Mouse (Mus musculus): Measurements from ENCODE around the gene Cdsn. TPM values are rescaled to one million over a fixed set of nuclear protein-coding genes. Genes with fewer than 3 reads are reported as not detected.

Cdsn gene
- total RNA-seq, 2 experiments from 2014 or later = 0.29 to 0.39 TPM

DNA sequence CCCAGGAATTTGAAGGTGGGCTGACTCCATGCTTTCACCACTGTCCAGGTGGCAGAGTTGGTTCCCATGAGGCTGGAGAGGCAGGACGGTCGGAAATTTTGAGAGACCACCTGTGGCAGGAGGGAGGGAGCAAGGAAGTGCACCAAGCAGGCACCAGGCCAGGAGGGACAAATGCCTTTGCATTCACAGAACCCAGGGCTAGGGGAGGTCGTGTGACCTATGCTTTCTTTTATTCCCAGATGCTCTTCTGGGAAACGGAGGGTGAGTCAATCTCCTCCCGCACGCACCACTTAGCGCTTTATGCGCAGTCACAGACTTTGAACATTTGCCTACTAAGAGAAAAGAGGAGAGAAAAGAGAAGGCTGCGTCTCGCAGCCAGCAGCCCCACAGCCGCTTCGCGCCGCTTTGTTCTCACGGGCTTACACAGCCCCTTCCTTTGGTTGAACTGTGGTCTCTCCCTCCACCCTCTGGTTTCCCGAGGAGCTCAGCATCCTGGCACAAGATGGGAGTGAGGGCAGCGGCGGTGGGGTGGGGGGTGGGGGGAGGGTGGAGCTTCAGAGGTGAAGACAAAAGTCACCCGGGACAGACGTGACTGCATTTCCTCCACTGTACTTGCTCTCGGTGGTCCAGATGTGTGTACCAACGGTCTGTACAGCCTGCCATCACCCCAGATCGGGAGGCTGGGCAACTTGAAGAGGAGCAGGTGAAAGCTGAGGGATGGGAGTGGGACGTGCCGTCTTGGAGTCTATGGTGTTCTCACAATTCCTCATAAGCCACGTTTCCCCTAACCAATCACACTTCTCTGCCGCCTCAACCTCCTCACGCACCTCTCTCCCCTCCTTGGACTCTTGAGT, 17.4 kb downstream of the Cdsn start:
- DNase-seq (ENCODE audit: low spot score in 2 of 2) = no peak

DNA sequence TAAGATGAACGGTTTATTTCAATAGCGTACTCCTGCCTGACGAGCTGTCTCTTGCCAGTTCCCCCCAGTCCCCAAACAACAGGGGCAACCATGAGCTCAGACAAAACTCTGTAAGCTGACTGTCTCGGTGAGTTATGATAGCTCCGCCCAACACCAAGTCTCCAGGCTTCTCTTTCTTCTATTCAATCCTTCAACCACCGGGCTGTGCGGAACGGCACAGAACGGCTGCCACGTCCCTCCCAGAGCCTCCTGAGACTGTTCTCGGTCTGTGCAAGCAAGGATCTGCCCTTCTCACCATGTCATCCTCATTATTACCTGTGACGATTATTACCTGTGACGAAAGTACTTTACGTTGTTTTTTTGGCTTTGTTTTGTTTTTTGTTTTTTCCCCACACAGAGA, 18.9 kb downstream of the Cdsn start:
- no peak for DNase-seq (ENCODE audit: low spot score in 2 of 2)

DNA sequence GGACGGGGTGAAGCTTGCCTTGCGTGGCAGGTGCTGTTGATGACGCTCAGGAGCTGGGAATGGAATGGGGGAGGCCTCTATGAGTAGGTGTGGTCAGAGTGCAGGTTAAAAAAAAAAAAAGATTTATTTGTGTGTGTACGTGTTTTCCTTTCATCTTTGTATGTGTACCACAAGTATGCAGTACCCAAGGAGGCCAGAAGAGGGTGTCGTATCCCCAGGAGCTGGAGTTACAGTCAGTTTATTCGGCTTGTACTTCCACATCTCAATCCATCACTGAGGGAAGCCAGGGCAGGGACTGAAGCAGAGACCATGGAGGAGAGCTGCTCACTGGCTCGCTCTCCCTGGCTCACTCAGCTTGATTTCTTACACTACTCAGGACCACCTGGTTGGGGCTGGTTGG, 19.5 kb downstream of the Cdsn start:
- DNase-seq (ENCODE audit: low spot score in 2 of 2) = no peak

DNA sequence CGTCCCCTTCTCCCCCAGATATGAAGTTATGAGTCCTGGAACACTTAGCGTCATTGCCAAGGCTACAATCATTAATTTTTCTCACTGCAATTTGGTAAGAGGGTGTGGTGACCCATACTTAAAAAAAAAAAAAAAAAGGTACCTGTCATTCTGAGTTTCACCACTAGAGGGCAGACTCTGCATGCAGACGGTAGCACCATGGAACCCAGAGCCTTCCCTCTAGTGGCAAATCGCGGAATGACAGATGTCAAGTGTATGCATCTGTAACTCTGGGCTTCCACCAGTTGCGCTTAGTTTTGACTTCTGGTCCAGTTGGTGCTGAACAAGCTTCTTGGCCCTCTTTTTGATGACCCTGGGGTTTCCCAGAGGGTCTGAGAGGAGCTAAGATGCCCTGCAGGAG, 26.3 kb downstream of the Cdsn start:
- DNase-seq (ENCODE audit: low spot score in 2 of 2) = peak; percentile 51 to 77

DNA sequence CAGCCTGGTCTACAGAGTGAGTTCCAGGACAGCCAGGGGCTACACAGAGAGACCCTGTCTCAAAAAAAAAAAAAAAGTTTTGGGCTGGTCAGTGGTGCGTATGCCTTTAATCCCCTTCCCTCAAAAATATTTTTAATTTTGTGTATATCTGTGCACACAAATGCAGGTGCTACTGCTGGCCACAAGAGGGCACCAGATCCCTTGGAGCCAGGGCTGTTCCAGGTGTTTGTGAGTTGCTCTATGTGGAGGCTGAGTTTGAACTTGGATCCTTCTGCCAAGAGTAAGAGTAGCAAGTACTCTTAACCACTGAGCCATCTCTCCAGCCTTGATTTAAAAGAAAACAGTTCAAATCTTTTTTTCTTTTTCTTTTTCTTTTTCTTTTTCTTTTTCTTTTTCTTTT, 31.0 kb downstream of the Cdsn start:
- DNase-seq (ENCODE audit: low spot score in 2 of 2) = no peak

DNA sequence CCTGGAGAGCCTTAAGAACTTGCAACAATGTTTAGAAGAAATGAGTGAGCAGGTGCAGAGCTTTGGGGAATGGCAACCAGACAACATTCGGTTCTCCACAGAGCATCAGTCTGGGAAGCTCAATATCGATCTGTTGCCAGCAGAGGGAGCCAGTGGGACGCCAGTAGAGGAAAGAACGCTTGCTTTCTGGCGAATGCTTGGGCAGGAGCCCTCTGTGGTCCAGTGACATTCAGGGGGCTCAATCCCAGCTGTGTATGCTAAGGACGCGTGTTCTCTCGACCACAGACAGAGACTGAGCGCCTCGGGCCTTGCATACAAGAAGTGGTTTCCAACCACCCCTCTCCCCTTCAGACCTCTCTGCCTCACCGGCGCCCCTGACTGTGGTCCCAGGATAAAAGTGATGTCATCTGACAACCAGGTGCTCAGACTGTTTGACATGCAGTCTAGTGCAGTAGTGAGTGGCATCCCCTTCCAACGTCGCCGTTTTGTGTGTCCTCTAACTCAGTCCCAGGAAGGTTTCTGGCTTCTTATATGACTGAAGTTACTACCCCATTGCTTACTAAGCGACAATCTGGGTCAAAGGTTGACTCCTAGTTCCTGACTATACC, 32.5 kb downstream of the Cdsn start:
- peak; percentile 66 to 78 for DNase-seq (ENCODE audit: low spot score in 2 of 2)

DNA sequence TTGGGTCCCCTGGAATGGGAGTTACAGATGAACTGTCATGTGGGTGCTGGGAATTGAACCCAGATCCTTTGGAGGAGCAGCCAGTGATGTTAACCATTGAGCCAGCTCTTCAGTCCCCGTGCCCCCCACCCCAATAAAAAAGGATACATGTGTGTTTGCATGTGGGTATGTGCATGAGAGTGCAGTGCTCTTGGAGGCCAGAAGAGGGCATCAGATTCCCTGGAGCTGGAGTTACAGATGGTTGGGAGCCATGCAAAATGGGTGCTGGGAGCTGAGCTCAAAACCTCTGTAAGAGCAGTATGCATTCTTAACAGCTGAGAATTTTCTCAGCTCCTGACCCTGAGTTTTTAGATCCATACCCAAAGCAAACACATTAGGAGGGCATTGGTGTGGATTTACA, 35.4 kb downstream of the Cdsn start:
- no peak for DNase-seq (ENCODE audit: low spot score in 2 of 2)

DNA sequence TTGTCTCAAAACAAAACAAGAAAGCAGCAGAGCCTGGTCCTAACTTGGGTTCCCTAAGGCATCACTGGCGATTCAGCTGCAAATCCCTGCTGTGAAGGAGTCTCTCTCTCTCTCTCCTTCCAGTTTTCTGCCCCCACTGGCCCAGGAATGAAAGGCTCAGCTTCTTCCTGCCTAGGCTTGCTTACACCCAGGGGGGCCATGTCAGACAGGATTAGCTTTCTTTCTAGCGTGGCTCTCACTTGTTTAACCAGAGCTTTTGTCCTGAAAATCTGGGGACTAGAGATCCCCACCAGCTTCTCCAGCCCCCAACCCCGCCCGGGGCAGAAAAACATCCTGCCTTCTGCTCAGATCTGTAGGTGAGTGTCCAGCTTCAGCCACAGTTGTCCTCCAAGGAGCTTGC, 36.5 kb downstream of the Cdsn start:
- DNase-seq (ENCODE audit: low spot score in 2 of 2) = no peak

DNA sequence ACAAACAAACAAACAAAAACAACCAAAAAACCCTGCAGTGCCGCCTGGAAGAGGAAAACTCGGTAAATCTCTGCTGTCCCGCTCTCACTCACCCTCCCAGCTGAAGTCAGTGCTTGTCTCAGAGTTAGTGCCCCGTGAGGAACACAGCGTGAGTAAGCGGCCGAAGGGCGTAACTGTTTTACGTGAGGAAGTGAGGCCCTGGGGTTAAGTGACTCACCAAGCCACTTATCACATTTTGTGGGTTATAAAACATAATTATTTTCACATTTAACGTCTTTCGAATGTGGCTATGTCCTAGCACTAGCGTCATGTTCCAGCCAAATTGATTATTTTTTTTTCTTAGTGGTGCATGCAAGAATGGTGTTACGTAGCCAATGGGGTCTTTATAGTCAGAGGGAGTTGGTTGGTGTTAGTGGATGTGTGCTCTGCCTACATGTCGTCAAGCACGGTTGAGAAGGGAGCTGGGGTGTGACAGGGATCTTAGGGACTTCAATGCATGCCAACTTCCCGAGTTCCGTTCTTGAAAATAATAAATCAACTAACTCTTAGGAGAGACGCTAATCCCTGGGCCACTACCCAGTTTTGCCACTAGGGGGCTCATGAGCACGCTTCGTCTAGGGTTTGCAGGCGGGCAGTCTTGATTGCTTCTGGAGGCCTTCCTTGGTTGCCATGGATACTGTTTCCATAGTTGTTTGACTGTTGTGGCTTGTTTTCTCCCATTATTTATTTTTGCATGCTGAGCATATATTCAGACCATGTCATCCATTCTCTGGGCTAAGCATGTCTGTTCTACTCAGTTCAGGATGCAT, 38.7 kb downstream of the Cdsn start:
- peak; percentile 68 to 78 for DNase-seq (ENCODE audit: low spot score in 2 of 2)

DNA sequence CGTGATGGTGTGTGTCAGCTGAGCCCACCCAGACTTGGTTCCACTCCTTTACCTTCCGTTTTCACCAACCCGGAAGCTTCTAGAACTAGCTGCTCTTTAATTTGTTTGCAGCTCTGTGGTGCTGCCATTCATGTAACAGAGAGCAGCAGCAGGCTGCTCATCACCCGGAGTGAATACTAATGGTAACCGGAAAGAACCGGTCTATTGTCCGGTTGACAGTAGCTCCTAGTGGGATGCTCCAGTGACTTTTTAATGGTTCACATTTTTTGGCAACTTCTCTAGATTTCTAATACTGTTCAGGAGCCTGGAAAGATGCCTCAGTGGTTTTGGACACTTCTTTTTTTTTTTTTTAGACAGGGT, 39.3 kb downstream of the Cdsn start:
- no peak for DNase-seq (ENCODE audit: low spot score in 2 of 2)

DNA sequence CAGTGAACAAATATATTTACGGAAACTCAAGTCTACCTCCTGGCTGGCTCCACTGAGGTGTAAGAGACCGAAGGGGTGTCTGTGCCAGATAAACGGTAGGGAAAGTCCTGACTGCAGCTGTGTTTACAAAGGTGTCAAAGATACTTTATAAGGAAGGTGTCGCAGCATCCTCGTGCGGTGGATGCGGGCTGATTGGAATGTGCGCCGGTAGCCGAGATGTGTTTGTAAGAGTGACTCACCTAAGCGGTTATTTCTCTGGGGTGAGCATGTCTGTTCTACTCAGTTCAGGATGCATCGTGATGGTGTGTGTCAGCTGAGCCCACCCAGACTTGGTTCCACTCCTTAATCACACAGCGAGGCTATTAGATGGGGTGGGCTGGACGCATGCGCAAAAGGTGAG, 39.8 kb downstream of the Cdsn start:
- DNase-seq (ENCODE audit: low spot score in 2 of 2) = no peak

DNA sequence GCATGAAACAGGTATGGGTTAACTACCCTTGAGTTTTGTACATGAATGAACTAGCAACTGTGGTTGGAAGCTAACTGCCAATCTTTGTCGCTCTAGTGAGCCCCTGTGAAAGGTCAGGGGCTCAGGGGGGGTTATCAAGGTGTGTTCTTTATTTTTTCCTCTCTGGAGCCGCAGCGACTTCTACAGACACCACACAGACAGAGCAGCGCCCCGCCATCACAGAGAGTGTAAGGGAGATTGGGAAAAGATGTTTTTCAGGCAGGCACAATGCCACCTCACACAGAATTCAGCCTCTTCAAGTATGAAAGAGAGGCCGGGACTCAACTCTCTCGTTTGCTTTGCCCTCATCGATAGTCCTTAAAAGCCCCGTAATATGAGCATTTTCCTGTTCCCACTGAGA, 40.2 kb downstream of the Cdsn start:
- no peak for DNase-seq (ENCODE audit: low spot score in 2 of 2)

DNA sequence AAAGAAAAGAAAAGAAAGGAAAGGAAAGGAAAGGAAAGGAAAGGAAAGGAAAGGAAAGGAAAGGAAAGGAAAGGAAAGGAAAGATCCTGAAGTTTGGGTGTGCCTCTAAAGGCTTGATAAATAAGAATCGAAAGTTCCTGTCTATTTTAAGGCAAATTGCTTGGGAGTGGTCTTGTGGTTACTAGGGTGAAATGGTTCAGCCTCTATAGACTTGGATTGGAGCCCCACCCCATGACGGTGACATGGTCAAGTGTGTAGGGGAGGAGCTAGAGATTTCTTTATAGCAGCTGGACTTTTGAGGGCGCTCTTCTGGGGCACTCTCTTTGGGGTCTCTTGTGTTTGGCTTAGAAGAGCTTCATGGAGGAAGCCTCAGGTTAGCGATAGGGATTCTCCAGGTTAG, 41.9 kb downstream of the Cdsn start:
- DNase-seq (ENCODE audit: low spot score in 2 of 2) = no peak

DNA sequence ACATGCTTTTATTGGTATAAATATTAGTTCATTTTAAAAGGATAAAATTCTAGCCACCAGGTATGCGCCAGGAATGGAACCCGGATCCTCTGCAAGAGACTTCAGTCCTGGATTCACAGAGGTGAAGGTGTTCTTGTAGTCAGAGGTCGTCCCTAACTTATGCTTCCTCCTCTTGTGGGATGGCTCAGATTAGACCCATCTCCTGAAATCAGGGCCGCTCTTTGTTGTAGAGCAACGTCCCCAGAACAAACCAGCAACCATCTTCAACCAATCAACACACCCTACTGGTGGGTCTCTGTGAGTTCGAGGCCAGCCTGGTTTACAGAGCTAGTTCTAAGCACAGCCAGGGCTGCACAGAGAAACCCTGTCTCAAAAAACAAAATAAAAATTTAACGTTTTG, 42.5 kb downstream of the Cdsn start:
- no peak for DNase-seq (ENCODE audit: low spot score in 2 of 2)

DNA sequence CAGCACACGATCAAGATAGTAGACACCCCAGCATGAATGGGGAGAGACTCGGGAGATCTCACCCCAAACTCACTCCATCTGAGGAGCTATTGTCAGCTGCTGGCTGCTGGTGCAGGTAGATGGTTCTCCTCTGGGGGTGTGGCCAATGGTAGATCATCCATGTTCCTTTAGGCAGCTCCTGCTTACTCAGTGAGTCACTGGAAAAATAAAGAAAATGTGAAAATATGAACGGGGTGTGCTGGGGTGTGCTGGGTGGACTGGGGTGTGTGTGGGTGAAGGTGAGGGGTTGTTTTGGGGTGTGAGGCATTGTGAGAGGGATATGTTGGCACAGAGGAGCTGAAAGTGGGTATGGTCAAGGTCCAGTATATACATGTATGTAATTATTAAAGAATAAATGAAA, 45.5 kb downstream of the Cdsn start:
- DNase-seq (ENCODE audit: low spot score in 2 of 2) = no peak

DNA sequence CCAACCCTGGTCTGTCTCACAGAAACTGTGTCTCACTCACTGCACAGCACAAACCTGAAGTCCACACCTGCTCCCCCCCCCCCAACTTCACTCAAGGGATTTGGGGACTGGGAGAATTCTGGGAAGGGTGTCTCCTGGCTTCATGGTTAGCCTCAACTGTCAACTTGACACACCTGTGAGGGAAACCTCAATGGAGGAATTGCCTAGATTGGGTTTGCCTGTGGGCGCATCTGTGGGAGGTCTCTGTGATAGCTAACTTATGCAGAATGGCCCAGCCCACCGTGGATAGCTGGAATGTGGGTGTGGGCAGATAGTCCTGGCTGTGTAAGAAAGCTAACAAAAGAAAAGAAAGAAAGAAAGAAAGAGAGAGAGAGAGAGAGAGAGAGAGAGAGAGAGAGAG, 49.3 kb downstream of the Cdsn start, which contains the start of gene Sfta2:
Gene Sfta2 (plus strand): TSS at position 301 of the 400 bp plus-strand sequence.
- DNase-seq (ENCODE audit: low spot score in 2 of 2) = no peak

DNA sequence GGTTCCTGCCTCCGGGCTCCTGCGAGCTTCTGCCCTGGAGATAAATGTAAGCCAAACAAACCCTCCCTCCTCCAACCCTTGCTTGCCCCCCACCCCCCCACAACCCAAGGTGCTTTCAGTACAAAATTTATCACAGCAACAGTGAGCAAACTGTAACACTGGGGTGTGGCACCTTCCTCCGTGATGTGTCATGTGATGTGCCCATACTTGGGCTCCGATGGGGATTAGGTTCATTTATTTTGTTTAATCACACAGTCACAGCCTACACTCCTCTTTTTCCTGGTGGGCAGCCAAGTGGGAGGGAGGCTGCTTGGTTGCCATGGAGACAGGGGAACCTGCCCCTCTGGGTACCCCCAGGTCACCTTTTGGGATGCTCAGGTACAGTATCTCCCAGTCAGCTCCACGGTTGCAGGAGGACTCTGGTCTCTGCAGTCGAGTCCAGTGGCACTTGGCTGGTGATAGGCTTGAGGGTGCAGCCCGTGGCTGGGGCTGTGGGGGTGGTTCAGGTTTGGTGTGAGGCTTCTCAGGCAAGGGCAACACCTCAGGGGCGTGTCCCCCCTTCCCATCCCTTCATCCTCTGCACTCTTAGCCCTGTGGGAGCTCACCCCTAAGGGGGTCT, 49.9 kb downstream of the Cdsn start:
- no peak for DNase-seq (ENCODE audit: low spot score in 2 of 2)

Measured in gastrocnemius, postnatal 4 days (tissue).